Mouse (Mus musculus): Measurements from ENCODE around the gene Ube2e3. TPM values are rescaled to one million over a fixed set of nuclear protein-coding genes. Genes with fewer than 3 reads are reported as not detected.

Ube2e3 gene
- polyA plus RNA-seq, 1 experiment from 2014 or later = 269 TPM

- Histone ChIP-seq H3K9me3 (replicated peaks) (no peaks in the 10 kb centered on the region), H3K36me3 (no peaks in the 10 kb centered on the region), H3K4me2 (replicated peaks) (peak overlapping the region; percentile 75), H3K4me1 (peaks cover 14% of the 10 kb centered on the region), H3K9ac (peak overlapping the region; percentile 99), H3K27me3 (no peaks in the 10 kb centered on the region), H3K27ac (peak overlapping the region; percentile 99), H3K4me3 (peak overlapping the region; percentile 81)
- 1% methylated on average over 28 of the region's 44 CpGs for WGBS
- peak; percentile 79 for ATAC-seq (ENCODE audit: low FRiP score)
Observed at GRCm38 (mm10) chr2:78868511-78868854, 559 bp downstream of the Ube2e3 start.

- Histone ChIP-seq H3K27ac (peak overlapping the region; percentile 99), H3K9me3 (replicated peaks) (no peaks in the 10 kb centered on the region), H3K4me1 (peaks cover 18% of the 10 kb centered on the region), H3K4me2 (replicated peaks) (peak overlapping the region; percentile 75), H3K27me3 (no peaks in the 10 kb centered on the region), H3K4me3 (peak overlapping the region; percentile 81), H3K9ac (peak overlapping the region; percentile 99), H3K36me3 (no peaks in the 10 kb centered on the region)
- peak; percentile 96 for ATAC-seq (ENCODE audit: low FRiP score)
- under 1% methylated on average over 81 of the region's 114 CpGs for WGBS
Observed at GRCm38 (mm10) chr2:78868951-78869720, 1.2 kb downstream of the Ube2e3 start.

GRCm38 (mm10) chr2:78869721-78870442 is 2.0 kb downstream of the Ube2e3 start:
- 2% methylated on average over 35 of the region's 35 CpGs for WGBS
- peak overlapping the region; percentile 99 for H3K27ac ChIP-seq
- peak overlapping the region; percentile 99 for H3K9ac ChIP-seq
- no peak for ATAC-seq (ENCODE audit: low FRiP score)
- H3K27me3 ChIP-seq = no peaks in the 10 kb centered on the region
- H3K9me3 ChIP-seq (replicated peaks) = no peaks in the 10 kb centered on the region
- peak overlapping the region; percentile 81 for H3K4me3 ChIP-seq
- peaks cover 21% of the 10 kb centered on the region for H3K4me1 ChIP-seq
- peak overlapping the region; percentile 75 for H3K4me2 ChIP-seq (replicated peaks)
- no peaks in the 10 kb centered on the region for H3K36me3 ChIP-seq

- Histone ChIP-seq H3K4me1 (peaks cover 26% of the 10 kb centered on the region), H3K27ac (peak overlapping the region; percentile 99), H3K36me3 (no peaks in the 10 kb centered on the region), H3K9me3 (replicated peaks) (no peaks in the 10 kb centered on the region), H3K27me3 (no peaks in the 10 kb centered on the region), H3K4me3 (peak overlapping the region; percentile 81), H3K9ac (peak overlapping the region; percentile 99), H3K4me2 (replicated peaks) (peak overlapping the region; percentile 75)
- ATAC-seq (ENCODE audit: low FRiP score) = no peak
- WGBS = 11% methylated on average over 10 of the region's 10 CpGs
Observed at GRCm38 (mm10) chr2:78870443-78871025, 2.6 kb downstream of the Ube2e3 start.

- Histone ChIP-seq H3K27me3 (no peaks in the 10 kb centered on the region), H3K4me2 (replicated peaks) (peak overlapping the region; percentile 75), H3K4me1 (peaks cover 30% of the 10 kb centered on the region), H3K4me3 (peak overlapping the region; percentile 81), H3K9me3 (replicated peaks) (no peaks in the 10 kb centered on the region), H3K27ac (peak overlapping the region; percentile 80), H3K36me3 (no peaks in the 10 kb centered on the region), H3K9ac (peak overlapping the region; percentile 99)
- 0 out of 2 replicates have a peak, but pooled peaks have one; percentile 13 for ATAC-seq (ENCODE audit: low FRiP score)
- 29% methylated on average over 8 of the region's 8 CpGs for WGBS
Observed at GRCm38 (mm10) chr2:78871971-78872860, 4.3 kb downstream of the Ube2e3 start.

GRCm38 (mm10) chr2:78873946-78874345 is 6.0 kb downstream of the Ube2e3 start:
- H3K36me3 ChIP-seq = no peaks in the 10 kb centered on the region
- no peaks in the 10 kb centered on the region for H3K27me3 ChIP-seq
- no peak overlapping the region for H3K9ac ChIP-seq
- WGBS = 46% methylated on average over 2 of the region's 2 CpGs
- H3K27ac ChIP-seq = no peak overlapping the region
- no peak for ATAC-seq (ENCODE audit: low FRiP score)
- peak overlapping the region; percentile 20 for H3K4me3 ChIP-seq
- no peaks in the 10 kb centered on the region for H3K9me3 ChIP-seq (replicated peaks)
- peak overlapping the region; percentile 37 for H3K4me2 ChIP-seq (replicated peaks)
- H3K4me1 ChIP-seq = peaks cover 32% of the 10 kb centered on the region

- Histone ChIP-seq H3K36me3 (no peaks in the 10 kb centered on the region), H3K4me3 (no peak overlapping the region), H3K27me3 (no peaks in the 10 kb centered on the region), H3K9ac (no peak overlapping the region), H3K9me3 (replicated peaks) (no peaks in the 10 kb centered on the region), H3K4me2 (replicated peaks) (no peak overlapping the region), H3K27ac (no peak overlapping the region), H3K4me1 (peaks cover 26% of the 10 kb centered on the region)
- no peak for ATAC-seq (ENCODE audit: low FRiP score)
Observed at GRCm38 (mm10) chr2:78876002-78876401, 8.1 kb downstream of the Ube2e3 start.

GRCm38 (mm10) chr2:78882068-78882467 is 14.1 kb downstream of the Ube2e3 start:
- H3K4me2 ChIP-seq (replicated peaks) = no peak overlapping the region
- 0 out of 2 replicates have a peak, but pooled peaks cover 5% of the 10 kb centered on the region for H3K4me1 ChIP-seq
- H3K27me3 ChIP-seq = no peaks in the 10 kb centered on the region
- no peak overlapping the region for H3K27ac ChIP-seq
- WGBS = 86% methylated on average over 1 of the region's 1 CpGs
- no peak overlapping the region for H3K9ac ChIP-seq
- ATAC-seq (ENCODE audit: low FRiP score) = no peak
- H3K36me3 ChIP-seq = no peaks in the 10 kb centered on the region
- H3K4me3 ChIP-seq = no peak overlapping the region
- no peaks in the 10 kb centered on the region for H3K9me3 ChIP-seq (replicated peaks)

GRCm38 (mm10) chr2:78882743-78883433 is 15.0 kb downstream of the Ube2e3 start:
- ATAC-seq (ENCODE audit: low FRiP score) = no peak
- peaks cover 5% of the 10 kb centered on the region; the same call in 1 of the 2 replicates for H3K4me1 ChIP-seq
- no peak overlapping the region for H3K9ac ChIP-seq
- H3K27ac ChIP-seq = no peak overlapping the region
- no peaks in the 10 kb centered on the region for H3K27me3 ChIP-seq
- no peak overlapping the region for H3K4me3 ChIP-seq
- H3K9me3 ChIP-seq (replicated peaks) = no peaks in the 10 kb centered on the region
- WGBS = 94% methylated on average over 3 of the region's 3 CpGs
- no peak overlapping the region for H3K4me2 ChIP-seq (replicated peaks)
- no peaks in the 10 kb centered on the region for H3K36me3 ChIP-seq

GRCm38 (mm10) chr2:78886446-78886845 is 18.5 kb downstream of the Ube2e3 start:
- 75% methylated on average over 2 of the region's 2 CpGs for WGBS
- no peak for ATAC-seq (ENCODE audit: low FRiP score)
- Histone ChIP-seq H3K36me3 (no peaks in the 10 kb centered on the region), H3K4me3 (no peak overlapping the region), H3K4me1 (peaks cover 7% of the 10 kb centered on the region; the same call in 1 of the 2 replicates), H3K27me3 (no peaks in the 10 kb centered on the region), H3K4me2 (replicated peaks) (no peak overlapping the region), H3K27ac (no peak overlapping the region), H3K9me3 (replicated peaks) (no peaks in the 10 kb centered on the region), H3K9ac (no peak overlapping the region)

GRCm38 (mm10) chr2:78888190-78888589 is 20.3 kb downstream of the Ube2e3 start:
- no peak overlapping the region for H3K9ac ChIP-seq
- H3K9me3 ChIP-seq (replicated peaks) = no peaks in the 10 kb centered on the region
- no peak overlapping the region for H3K4me2 ChIP-seq (replicated peaks)
- H3K4me3 ChIP-seq = no peak overlapping the region
- ATAC-seq (ENCODE audit: low FRiP score) = no peak
- no peaks in the 10 kb centered on the region for H3K27me3 ChIP-seq
- no peak overlapping the region for H3K27ac ChIP-seq
- H3K36me3 ChIP-seq = no peaks in the 10 kb centered on the region
- WGBS = 44% methylated on average over 3 of the region's 3 CpGs
- H3K4me1 ChIP-seq = peaks cover 7% of the 10 kb centered on the region; the same call in 1 of the 2 replicates
